Mouse (Mus musculus) erythroblast, adult 5-6 weeks (primary cell): ENCODE measurements around the gene Cyp2d9. TPM values are rescaled to one million over a fixed set of nuclear protein-coding genes. Genes with fewer than 3 reads are reported as not detected.
"Not testable (repeated sequence)": the region's sequence is repeated elsewhere in the genome, so short reads cannot be mapped to it uniquely, and the experiment has no call there.

ENCODE experiments used
- ATAC-seq: replicated peaks from 2 replicates; pipeline ENCODE4 v1.8.0; 2016; ENCODE audit warnings: moderate number of reproducible peaks, mild to moderate bottlenecking, moderate TSS enrichment, inconsistent platforms; ENCODE audit not compliant: poor library complexity, low FRiP score, severe bottlenecking
- total RNA-seq, 2 experiments: library from RNA; stranded (forward) in 1 of 2; stranded (reverse) in 1 of 2; fragments of 150-400 nt in 1 of 2; fragments of 200-764, 138-1000 nt in 1 of 2; gene quantifications; 2 replicates each; pipeline versions ENCODE4 v1.2.3 to v1.2.4; 2015 to 2017; ENCODE audit warnings: low replicate concordance in 2 of 2

The Cyp2d9 gene
- total RNA-seq, 2 experiments from 2014 or later: not detected

DNA sequence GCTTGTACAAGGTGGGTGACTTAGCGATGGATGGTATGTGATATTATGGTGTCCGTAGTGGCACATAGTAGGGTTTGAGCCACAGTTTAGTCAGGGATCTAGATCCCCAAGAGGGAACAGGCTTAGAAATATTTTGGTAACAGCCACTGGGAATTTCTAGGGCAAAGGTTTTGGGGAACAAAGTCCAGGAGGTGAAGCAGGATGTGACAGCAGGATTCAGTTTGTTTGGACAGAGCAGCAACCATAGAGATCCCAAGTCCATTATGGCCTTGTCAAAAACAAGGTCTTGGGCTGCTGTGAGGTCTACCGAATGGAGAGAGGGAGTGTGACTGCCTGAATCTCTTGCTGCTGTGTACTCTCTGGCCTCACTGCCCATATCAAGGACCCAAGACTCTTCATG, 10.4 kb downstream of the Cyp2d9 start:
- ATAC-seq: no peak

GRCm38 (mm10) chr15:82445196-82445595, 12.0 kb downstream of the Cyp2d9 start:
- no peak for ATAC-seq

DNA sequence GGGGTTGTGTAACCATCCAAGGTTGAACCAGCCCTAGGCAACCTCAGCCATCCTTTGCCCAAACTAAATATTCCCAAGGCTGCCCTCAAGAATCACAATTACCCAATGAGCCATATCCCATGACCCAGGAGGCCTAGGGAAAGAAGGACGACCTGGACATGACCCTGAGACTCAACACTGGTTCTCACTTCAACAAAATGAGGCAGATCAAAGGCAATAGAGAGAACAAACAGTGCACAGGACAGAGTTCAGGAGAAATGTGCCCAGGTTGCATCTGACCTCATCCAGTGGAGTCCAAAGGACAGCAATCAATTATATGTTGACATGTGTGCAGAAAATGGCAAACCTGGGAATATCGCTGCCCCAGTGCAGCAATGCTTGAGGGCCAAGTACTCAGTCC, 16.8 kb downstream of the Cyp2d9 start:
- ATAC-seq: not testable (repeated sequence)

GRCm38 (mm10) chr15:82452133-82452532, 18.9 kb downstream of the Cyp2d9 start:
- ATAC-seq: not testable (repeated sequence)

GRCm38 (mm10) chr15:82453501-82453900, 20.3 kb downstream of the Cyp2d9 start:
- not testable (repeated sequence) for ATAC-seq

GRCm38 (mm10) chr15:82456086-82456790, 23.0 kb downstream of the Cyp2d9 start:
- not testable (repeated sequence) for ATAC-seq

- ATAC-seq: peak; percentile 51; the same call in 1 of the 2 replicates
Measured at GRCm38 (mm10) chr15:82457064-82458021, 24.1 kb downstream of the Cyp2d9 start.

- ATAC-seq: not testable (repeated sequence)
Measured at GRCm38 (mm10) chr15:82459266-82459665, 26.0 kb downstream of the Cyp2d9 start.

GRCm38 (mm10) chr15:82464701-82465100, 31.5 kb downstream of the Cyp2d9 start:
- no peak for ATAC-seq

DNA sequence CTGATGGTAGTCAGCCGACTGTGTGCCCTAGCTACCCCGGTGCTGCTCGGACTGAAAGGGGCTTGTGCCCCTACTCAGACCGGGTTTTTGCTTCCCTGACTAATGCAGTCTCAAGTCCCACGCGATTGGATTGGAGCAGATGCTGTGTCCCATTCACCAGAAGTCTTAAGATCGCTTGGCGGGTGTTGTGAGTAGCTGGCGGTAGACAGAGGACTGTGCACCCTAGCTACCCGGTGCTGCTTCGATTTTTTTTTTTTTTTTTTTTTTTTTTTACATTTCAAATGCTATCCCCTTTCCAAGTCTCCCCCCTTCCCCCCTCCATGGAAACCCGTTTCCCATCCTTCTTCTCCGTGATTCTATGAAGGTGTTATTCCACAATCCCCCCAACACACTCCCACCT, 61.0 kb downstream of the Cyp2d9 start:
- not testable (repeated sequence) for ATAC-seq

Other genes with a start within 250 kb of the Cyp2d9 start
- gene Shisa8, start 220.6 kb upstream of the Cyp2d9 start, total RNA-seq (2015; ENCODE audit: low replicate concordance): not detected in 2 replicates
- gene Shisa8, start 220.6 kb upstream of the Cyp2d9 start, total RNA-seq (2017; ENCODE audit: low replicate concordance): not detected in 2 replicates
- 0.84 and 6.3 TPM in 2 replicates for gene Tnfrsf13c, start 209.1 kb upstream of the Cyp2d9 start, total RNA-seq (2015; ENCODE audit: low replicate concordance)
- not detected in 2 replicates for gene Tnfrsf13c, start 209.1 kb upstream of the Cyp2d9 start, total RNA-seq (2017; ENCODE audit: low replicate concordance)
- 10.7 and 11.0 TPM in 2 replicates for gene Cenpm, start 188.7 kb upstream of the Cyp2d9 start, total RNA-seq (2015; ENCODE audit: low replicate concordance)
- gene Cenpm, start 188.7 kb upstream of the Cyp2d9 start, total RNA-seq (2017; ENCODE audit: low replicate concordance): 2.3 and 7.2 TPM in 2 replicates
- not detected in 2 replicates for gene 1500009C09Rik, start 181.0 kb upstream of the Cyp2d9 start, total RNA-seq (2015; ENCODE audit: low replicate concordance)
- gene 1500009C09Rik, start 181.0 kb upstream of the Cyp2d9 start, total RNA-seq (2017; ENCODE audit: low replicate concordance): not detected in 2 replicates
- 2.3 TPM in 1 of 2 replicates, not detected in the other for gene Sept3, start 158.5 kb upstream of the Cyp2d9 start, total RNA-seq (2015; ENCODE audit: low replicate concordance)
- 0.09 TPM in 1 of 2 replicates, not detected in the other for gene Sept3, start 158.5 kb upstream of the Cyp2d9 start, total RNA-seq (2017; ENCODE audit: low replicate concordance)
- gene Wbp2nl, start 134.5 kb upstream of the Cyp2d9 start, total RNA-seq (2015; ENCODE audit: low replicate concordance): not detected in 2 replicates
- not detected in 2 replicates for gene Wbp2nl, start 134.5 kb upstream of the Cyp2d9 start, total RNA-seq (2017; ENCODE audit: low replicate concordance)
- 49.5 and 74.2 TPM in 2 replicates for gene Naga, start 94.5 kb upstream of the Cyp2d9 start, total RNA-seq (2015; ENCODE audit: low replicate concordance)
- 22.7 and 56.3 TPM in 2 replicates for gene Naga, start 94.5 kb upstream of the Cyp2d9 start, total RNA-seq (2017; ENCODE audit: low replicate concordance)
- gene Pheta2, start 94.5 kb upstream of the Cyp2d9 start, total RNA-seq (2015; ENCODE audit: low replicate concordance): 22.7 and 44.9 TPM in 2 replicates
- 79.0 and 86.0 TPM in 2 replicates for gene Pheta2, start 94.5 kb upstream of the Cyp2d9 start, total RNA-seq (2017; ENCODE audit: low replicate concordance)
- 91.5 and 150 TPM in 2 replicates for gene Smdt1, start 94.5 kb upstream of the Cyp2d9 start, total RNA-seq (2015; ENCODE audit: low replicate concordance)
- gene Smdt1, start 94.5 kb upstream of the Cyp2d9 start, total RNA-seq (2017; ENCODE audit: low replicate concordance): 42.7 and 69.4 TPM in 2 replicates
- gene Ndufa6, start 79.1 kb upstream of the Cyp2d9 start, total RNA-seq (2015; ENCODE audit: low replicate concordance): 34.2 and 88.6 TPM in 2 replicates
- gene Ndufa6, start 79.1 kb upstream of the Cyp2d9 start, total RNA-seq (2017; ENCODE audit: low replicate concordance): 55.3 and 85.6 TPM in 2 replicates
- not detected in 2 replicates for gene Cyp2d22, start 53.2 kb upstream of the Cyp2d9 start, total RNA-seq (2015; ENCODE audit: low replicate concordance)
- 0.26 TPM in 1 of 2 replicates, not detected in the other for gene Cyp2d22, start 53.2 kb upstream of the Cyp2d9 start, total RNA-seq (2017; ENCODE audit: low replicate concordance)
- not detected in 2 replicates for gene Cyp2d11, start 39.4 kb upstream of the Cyp2d9 start, total RNA-seq (2015; ENCODE audit: low replicate concordance)
- gene Cyp2d11, start 39.4 kb upstream of the Cyp2d9 start, total RNA-seq (2017; ENCODE audit: low replicate concordance): not detected in 2 replicates
- gene Cyp2d10, start 26.2 kb upstream of the Cyp2d9 start, total RNA-seq (2015; ENCODE audit: low replicate concordance): not detected in 2 replicates
- gene Cyp2d10, start 26.2 kb upstream of the Cyp2d9 start, total RNA-seq (2017; ENCODE audit: low replicate concordance): not detected in 2 replicates
- gene Cyp2d12, start 121.6 kb downstream of the Cyp2d9 start, total RNA-seq (2015; ENCODE audit: low replicate concordance): not detected in 2 replicates
- 0.56 TPM in 1 of 2 replicates, not detected in the other for gene Cyp2d12, start 121.6 kb downstream of the Cyp2d9 start, total RNA-seq (2017; ENCODE audit: low replicate concordance)
- not detected in 2 replicates for gene Cyp2d34, start 187.5 kb downstream of the Cyp2d9 start, total RNA-seq (2015; ENCODE audit: low replicate concordance)
- gene Cyp2d34, start 187.5 kb downstream of the Cyp2d9 start, total RNA-seq (2017; ENCODE audit: low replicate concordance): not detected in 2 replicates